Comparison of ENCODE assay signal across 13 mouse cellular contexts in the genomic region with DNA sequence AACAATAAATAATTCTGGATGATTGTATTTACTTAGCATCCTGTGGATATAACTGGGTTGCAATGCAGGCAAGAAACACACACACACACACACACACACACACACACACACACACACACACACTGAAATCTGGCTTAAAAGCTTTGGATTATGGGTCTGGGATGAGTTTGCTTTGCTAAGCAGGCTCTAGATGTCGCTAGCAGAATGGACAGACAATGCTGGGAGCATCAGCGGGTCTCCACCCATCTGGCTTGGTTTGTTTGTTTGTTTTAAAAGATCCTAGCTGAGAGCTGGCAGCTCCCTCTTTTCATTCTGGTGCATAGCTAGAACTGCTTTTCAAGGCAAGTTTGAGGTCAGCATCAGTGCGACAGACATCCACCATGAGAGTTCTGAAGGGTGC.
DNase-seq lines count a peak whose midpoint lies in the region; ATAC-seq lines count a peak whose summit lies in the region.
"Had no signal": no experiment of that assay in that cellular context is flagged by ENCODE, and none has a peak within 500 bp of the region (broad histone marks: within the 10 kb centered on the region; RNA-seq: fewer than 3 reads in every experiment).

No protein-coding gene starts in this region.

- no peak overlapping the region for H3K9ac ChIP-seq in hindbrain, embryonic 13.5 days
- no peak overlapping the region for H3K9ac ChIP-seq in liver, embryonic 11.5 days (ENCODE audit: low read depth, low read length)
- H3K9ac ChIP-seq: limb, embryonic 13.5 days; midbrain, embryonic 12.5 days had no signal

- peaks cover 9% of the 10 kb centered on the region; the same call in 1 of the 2 replicates for H3K27me3 ChIP-seq in hindbrain, embryonic 13.5 days
- H3K27me3 ChIP-seq in hindbrain, embryonic 10.5 days (ENCODE audit: insufficient read depth, poor library complexity, severe bottlenecking): peaks cover 21% of the 10 kb centered on the region
- peaks cover 30% of the 10 kb centered on the region for H3K27me3 ChIP-seq in liver, embryonic 11.5 days (replicated peaks; ENCODE audit: control insufficient read depth, insufficient read depth, low read length)

- ATAC-seq in hindbrain, embryonic 13.5 days (ENCODE audit: low FRiP score): no peak
- ATAC-seq in liver, embryonic 11.5 days (replicated peaks; ENCODE audit: low FRiP score): no peak
- ATAC-seq: forebrain, embryonic 16.5 days; intestine, postnatal 0 days had no signal

- H3K27ac ChIP-seq in hindbrain, embryonic 13.5 days: no peak overlapping the region
- no peak overlapping the region for H3K27ac ChIP-seq in hindbrain, embryonic 10.5 days
- no peak overlapping the region for H3K27ac ChIP-seq in liver, embryonic 11.5 days (ENCODE audit: low read depth, low read length)
- H3K27ac ChIP-seq: limb, embryonic 13.5 days; midbrain, embryonic 12.5 days had no signal

- H3K36me3 ChIP-seq in hindbrain, embryonic 13.5 days: no peaks in the 10 kb centered on the region
- no peaks in the 10 kb centered on the region for H3K36me3 ChIP-seq in hindbrain, embryonic 10.5 days
- H3K36me3 ChIP-seq in liver, embryonic 11.5 days (ENCODE audit: control insufficient read depth, insufficient read depth, low read length): no peaks in the 10 kb centered on the region
- H3K36me3 ChIP-seq: limb, embryonic 13.5 days; midbrain, embryonic 12.5 days had no signal

- H3K4me2 ChIP-seq in hindbrain, embryonic 13.5 days: peak overlapping the region; percentile 20; the same call in 1 of the 2 replicates
- H3K4me2 ChIP-seq in liver, embryonic 11.5 days: no peak overlapping the region
- H3K4me2 ChIP-seq: limb, embryonic 13.5 days; midbrain, embryonic 12.5 days had no signal

- H3K4me1 ChIP-seq in hindbrain, embryonic 13.5 days (replicated peaks): peaks cover 22% of the 10 kb centered on the region
- peaks cover 20% of the 10 kb centered on the region for H3K4me1 ChIP-seq in hindbrain, embryonic 10.5 days (replicated peaks)
- no peaks in the 10 kb centered on the region for H3K4me1 ChIP-seq in liver, embryonic 11.5 days (replicated peaks; ENCODE audit: control insufficient read depth, insufficient read depth, low read length)
- H3K4me1 ChIP-seq: limb, embryonic 13.5 days had no signal

- H3K9me3 ChIP-seq in hindbrain, embryonic 13.5 days: no peaks in the 10 kb centered on the region
- H3K9me3 ChIP-seq in hindbrain, embryonic 10.5 days: no peaks in the 10 kb centered on the region
- no peaks in the 10 kb centered on the region for H3K9me3 ChIP-seq in liver, embryonic 11.5 days (ENCODE audit: control insufficient read depth, low read length)
- H3K9me3 ChIP-seq: limb, embryonic 13.5 days; midbrain, embryonic 12.5 days had no signal

- 34% methylated on average over 3 of the region's 3 CpGs for WGBS in hindbrain, embryonic 13.5 days
- WGBS in hindbrain, embryonic 10.5 days: 38% methylated on average over 3 of the region's 3 CpGs
- WGBS in liver, embryonic 11.5 days: 40% methylated on average over 3 of the region's 3 CpGs

- DNase-seq in hindbrain, embryonic 10.5 days (ENCODE audit: low spot score): no peak
- peak; percentile 37 for DNase-seq in right cerebral cortex, adult 18-20 months
- no peak for DNase-seq in right cerebral cortex, postnatal 36 days (ENCODE audit: low spot score in 2 of 2)
- DNase-seq in cerebellum, postnatal 25 days: peak; percentile 53 to 68
- DNase-seq in retina, postnatal 7 days (ENCODE audit: low read depth, low spot score): peak; percentile 48
- DNase-seq in liver, embryonic 11.5 days (ENCODE audit: low spot score): no peak
- DNase-seq in gastrocnemius, adult 8-10 months (ENCODE audit: low spot score in 2 of 2): no peak
- DNase-seq: thymus, postnatal 14 days had no signal

- no peak overlapping the region for H3K4me3 ChIP-seq in hindbrain, embryonic 13.5 days
- no peak overlapping the region for H3K4me3 ChIP-seq in hindbrain, embryonic 10.5 days
- no peak overlapping the region for H3K4me3 ChIP-seq in liver, embryonic 11.5 days (ENCODE audit: low read depth, low read length)
- H3K4me3 ChIP-seq: limb, embryonic 13.5 days; midbrain, embryonic 12.5 days had no signal

Comparison
In these comparisons a context has a peak if more than half of its experiments do, and no peak if none do; other contexts are left out.
1. DNase-seq: peak in right cerebral cortex, adult 18-20 months (single experiment), cerebellum, postnatal 25 days (2 of 2) and retina, postnatal 7 days (single experiment); none in hindbrain, embryonic 10.5 days (single experiment), right cerebral cortex, postnatal 36 days (0 of 2), liver, embryonic 11.5 days (single experiment) and gastrocnemius, adult 8-10 months (0 of 2).